Mouse (Mus musculus): Measurements from ENCODE around the gene Rorb. TPM values are rescaled to one million over a fixed set of nuclear protein-coding genes. Genes with fewer than 3 reads are reported as not detected.

Rorb gene
- polyA plus RNA-seq, 1 experiment, result 0.32 TPM

DNA sequence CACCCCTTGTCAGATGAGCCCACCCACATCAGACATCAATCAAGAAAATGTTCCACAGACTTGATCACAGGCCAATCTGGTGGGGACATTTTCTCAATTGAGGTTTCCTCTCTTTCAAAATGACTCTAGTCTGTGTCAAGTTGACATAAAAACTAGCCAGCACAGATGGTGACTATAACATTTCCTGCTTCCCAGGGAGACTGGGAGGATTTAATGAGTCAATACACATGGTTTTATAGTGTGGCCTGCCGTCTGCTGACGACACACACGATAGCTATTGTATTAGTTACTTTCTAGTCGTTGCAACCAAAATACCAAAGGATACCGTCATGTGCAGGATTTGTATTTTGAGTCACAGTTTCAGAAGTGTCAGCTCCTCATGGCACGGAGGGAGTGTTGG is 169.6 kb downstream of the Rorb start:
- no peak overlapping the region for H3K27ac ChIP-seq (ENCODE audit: control insufficient read depth, insufficient read depth, low read depth, low read length, poor library complexity)
- no peaks in the 10 kb centered on the region for H3K4me1 ChIP-seq (ENCODE audit: control insufficient read depth, insufficient read depth, low read length)
- WGBS, result 73% methylated on average over 6 of the region's 6 CpGs
- TF ChIP-seq CTCF (IDR thresholded peaks at IDR 0.05; ENCODE audit: control insufficient read depth, insufficient read depth, low read length) (no peak), POLR2A (IDR thresholded peaks at IDR 0.05; ENCODE audit: borderline replicate concordance, control insufficient read depth, low read depth, low read length) (no peak)
- no peak overlapping the region for H3K4me3 ChIP-seq (replicated peaks; ENCODE audit: control insufficient read depth, low read depth, low read length)

DNA sequence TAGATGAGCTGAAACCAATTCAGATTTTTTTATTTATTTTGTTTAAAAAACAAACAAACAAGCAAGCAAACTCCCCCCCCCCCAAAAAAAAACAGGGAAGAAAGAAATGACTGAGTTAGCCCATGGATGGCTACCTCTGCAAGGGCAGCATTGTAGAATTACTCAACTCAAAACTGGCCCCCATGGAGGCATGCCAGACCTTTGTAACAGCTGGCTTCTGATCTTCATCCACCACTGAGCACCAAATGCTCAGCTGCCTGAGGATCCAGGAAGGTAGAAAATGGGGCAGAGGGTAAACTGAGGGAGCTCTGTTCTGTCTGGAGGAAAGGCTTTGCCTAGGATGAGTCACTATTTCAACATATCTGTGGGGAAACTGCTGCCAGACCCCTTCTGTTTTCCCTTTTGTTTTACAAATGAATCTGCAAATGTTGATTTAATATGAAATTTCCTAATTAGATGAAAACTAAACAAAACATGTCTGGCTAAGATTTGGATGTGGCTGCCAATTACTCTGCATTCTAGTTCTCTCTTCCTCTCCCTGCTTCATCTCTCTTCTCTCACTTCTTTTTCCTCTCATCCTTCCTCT is 199.1 kb downstream of the Rorb start:
- TF ChIP-seq POLR2A (IDR thresholded peaks at IDR 0.05; ENCODE audit: borderline replicate concordance, control insufficient read depth, low read depth, low read length) (no peak), CTCF (IDR thresholded peaks at IDR 0.05; ENCODE audit: control insufficient read depth, insufficient read depth, low read length) (no peak)
- H3K4me3 ChIP-seq (replicated peaks; ENCODE audit: control insufficient read depth, low read depth, low read length), result no peak overlapping the region

GRCm38 (mm10) chr19:18909641-18910040 is 201.4 kb downstream of the Rorb start:
- WGBS, result 81% methylated on average over 3 of the region's 3 CpGs
- no peak overlapping the region for H3K27ac ChIP-seq (ENCODE audit: control insufficient read depth, insufficient read depth, low read depth, low read length, poor library complexity)
- no peak for TF ChIP-seq POLR2A (IDR thresholded peaks at IDR 0.05; ENCODE audit: borderline replicate concordance, control insufficient read depth, low read depth, low read length)
- TF ChIP-seq CTCF (IDR thresholded peaks at IDR 0.05; ENCODE audit: control insufficient read depth, insufficient read depth, low read length), result no peak

More for the DNA sequence above, 199.1 kb downstream of the Rorb start:
- no peaks in the 10 kb centered on the region for H3K4me1 ChIP-seq (ENCODE audit: control insufficient read depth, insufficient read depth, low read length)
- H3K27ac ChIP-seq (ENCODE audit: control insufficient read depth, insufficient read depth, low read depth, low read length, poor library complexity), result no peak overlapping the region

DNA sequence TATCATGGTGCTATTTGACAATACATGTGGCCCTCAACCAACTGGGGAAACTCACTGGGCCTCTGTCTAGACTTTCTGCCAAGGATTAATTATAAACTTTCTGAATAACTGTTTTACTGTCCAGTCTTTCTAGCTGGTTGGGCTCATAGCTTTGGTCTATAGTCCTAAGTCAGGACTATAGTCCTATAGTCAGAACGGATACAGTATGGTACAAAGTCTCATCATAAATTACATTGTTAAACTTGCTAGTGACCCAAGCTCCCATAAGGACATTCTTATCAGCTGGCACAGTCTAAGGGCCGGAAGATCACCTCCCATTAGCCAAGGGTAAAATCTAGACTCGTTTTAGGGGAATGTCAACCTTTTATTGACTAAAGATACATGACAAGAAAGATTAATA is 205.5 kb downstream of the Rorb start:
- no peak for TF ChIP-seq POLR2A (IDR thresholded peaks at IDR 0.05; ENCODE audit: borderline replicate concordance, control insufficient read depth, low read depth, low read length)
- TF ChIP-seq CTCF (IDR thresholded peaks at IDR 0.05; ENCODE audit: control insufficient read depth, insufficient read depth, low read length), result no peak
- 35% methylated on average over 3 of the region's 3 CpGs for WGBS
- no peak overlapping the region for H3K4me3 ChIP-seq (replicated peaks; ENCODE audit: control insufficient read depth, low read depth, low read length)
- H3K4me1 ChIP-seq (ENCODE audit: control insufficient read depth, insufficient read depth, low read length), result no peaks in the 10 kb centered on the region
- H3K27ac ChIP-seq (ENCODE audit: control insufficient read depth, insufficient read depth, low read depth, low read length, poor library complexity), result no peak overlapping the region

More at GRCm38 (mm10) chr19:18909641-18910040, 201.4 kb downstream of the Rorb start:
- Histone ChIP-seq H3K4me3 (replicated peaks; ENCODE audit: control insufficient read depth, low read depth, low read length) (no peak overlapping the region), H3K4me1 (ENCODE audit: control insufficient read depth, insufficient read depth, low read length) (no peaks in the 10 kb centered on the region)

DNA sequence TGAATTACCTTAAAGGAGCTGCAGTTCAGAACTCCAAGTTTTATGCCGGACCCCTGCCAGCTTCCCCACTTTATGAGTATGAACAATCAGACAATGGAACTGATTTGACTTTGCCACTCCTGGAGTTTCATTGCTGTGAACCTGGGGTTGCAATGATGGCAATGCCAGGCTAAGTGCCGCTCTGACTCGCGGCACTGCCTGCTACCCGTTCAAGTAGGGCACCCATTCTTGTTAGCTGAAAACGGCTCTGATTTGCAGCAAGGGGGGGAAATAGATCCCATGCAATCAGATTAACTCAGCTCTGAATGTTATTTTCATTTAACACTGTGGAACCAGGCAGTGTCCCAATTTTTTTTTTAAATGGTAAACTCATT is 208.3 kb downstream of the Rorb start:
- no peak for TF ChIP-seq CTCF (IDR thresholded peaks at IDR 0.05; ENCODE audit: control insufficient read depth, insufficient read depth, low read length)
- no peak for TF ChIP-seq POLR2A (IDR thresholded peaks at IDR 0.05; ENCODE audit: borderline replicate concordance, control insufficient read depth, low read depth, low read length)
- no peak overlapping the region for H3K27ac ChIP-seq (ENCODE audit: control insufficient read depth, insufficient read depth, low read depth, low read length, poor library complexity)

GRCm38 (mm10) chr19:18902041-18902693 is 208.8 kb downstream of the Rorb start:
- no peak overlapping the region for H3K27ac ChIP-seq (ENCODE audit: control insufficient read depth, insufficient read depth, low read depth, low read length, poor library complexity)
- WGBS, result 81% methylated on average over 15 of the region's 15 CpGs
- H3K4me1 ChIP-seq (ENCODE audit: control insufficient read depth, insufficient read depth, low read length), result no peaks in the 10 kb centered on the region
- no peak overlapping the region for H3K4me3 ChIP-seq (replicated peaks; ENCODE audit: control insufficient read depth, low read depth, low read length)
- TF ChIP-seq CTCF (IDR thresholded peaks at IDR 0.05; ENCODE audit: control insufficient read depth, insufficient read depth, low read length) (no peak), POLR2A (IDR thresholded peaks at IDR 0.05; ENCODE audit: borderline replicate concordance, control insufficient read depth, low read depth, low read length) (no peak)

More for the DNA sequence above, 208.3 kb downstream of the Rorb start:
- Histone ChIP-seq H3K4me1 (ENCODE audit: control insufficient read depth, insufficient read depth, low read length) (no peaks in the 10 kb centered on the region), H3K4me3 (replicated peaks; ENCODE audit: control insufficient read depth, low read depth, low read length) (no peak overlapping the region)
- 87% methylated on average over 6 of the region's 6 CpGs for WGBS

- Histone ChIP-seq H3K4me1 (ENCODE audit: control insufficient read depth, insufficient read depth, low read length) (no peaks in the 10 kb centered on the region), H3K27ac (ENCODE audit: control insufficient read depth, insufficient read depth, low read depth, low read length, poor library complexity) (no peak overlapping the region), H3K4me3 (replicated peaks; ENCODE audit: control insufficient read depth, low read depth, low read length) (no peak overlapping the region)
- TF ChIP-seq CTCF (IDR thresholded peaks at IDR 0.05; ENCODE audit: control insufficient read depth, insufficient read depth, low read length), result no peak
- no peak for TF ChIP-seq POLR2A (IDR thresholded peaks at IDR 0.05; ENCODE audit: borderline replicate concordance, control insufficient read depth, low read depth, low read length)
These were observed 212.8 kb downstream of the Rorb start for GRCm38 (mm10) chr19:18898238-18898637.

DNA sequence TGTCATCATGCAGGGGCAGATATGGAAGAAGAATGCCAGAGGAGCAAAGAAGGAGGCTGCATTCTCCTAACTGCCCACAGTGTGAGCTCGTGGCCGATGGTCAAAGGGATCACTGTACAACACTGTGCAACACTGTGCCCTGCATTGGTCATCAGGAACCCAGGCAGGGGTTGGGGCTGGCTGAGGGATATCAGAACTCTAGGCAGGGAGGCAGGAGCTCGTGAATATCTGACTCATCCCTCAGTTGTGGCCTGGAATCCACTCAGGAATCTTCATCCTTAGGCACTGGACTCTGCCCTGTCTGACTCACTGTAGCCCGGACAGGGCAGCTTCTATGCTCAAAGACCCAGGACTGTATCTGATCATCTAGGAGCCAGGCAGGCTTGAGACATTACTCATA is 220.8 kb downstream of the Rorb start:
- Histone ChIP-seq H3K27ac (ENCODE audit: control insufficient read depth, insufficient read depth, low read depth, low read length, poor library complexity) (no peak overlapping the region), H3K4me3 (replicated peaks; ENCODE audit: control insufficient read depth, low read depth, low read length) (no peak overlapping the region), H3K4me1 (ENCODE audit: control insufficient read depth, insufficient read depth, low read length) (no peaks in the 10 kb centered on the region)
- 57% methylated on average over 4 of the region's 4 CpGs for WGBS
- TF ChIP-seq CTCF (IDR thresholded peaks at IDR 0.05; ENCODE audit: control insufficient read depth, insufficient read depth, low read length), result no peak
- no peak for TF ChIP-seq POLR2A (IDR thresholded peaks at IDR 0.05; ENCODE audit: borderline replicate concordance, control insufficient read depth, low read depth, low read length)

Measured in bone marrow, adult 2 months (tissue).